Mouse (Mus musculus) MEL (cell line): ENCODE data around the gene Npas3.

Experiments
- EP300 ChIP-seq, 2 experiments: IDR thresholded peaks; 2 replicates each; pipeline ENCODE4 v1.6.1; 2011; ENCODE audit warnings: improper control_type of control experiment in 2 of 2, low read length in 2 of 2, low read depth in 1 of 2, mild to moderate bottlenecking in 1 of 2
- POLR2A ChIP-seq, 2 experiments: IDR thresholded peaks; 2 replicates each; pipeline ENCODE4 v1.6.1; 2011 to 2012; ENCODE audit warnings: low read length in 2 of 2, mild to moderate bottlenecking in 2 of 2, control low read depth in 1 of 2, improper control_type of control experiment in 1 of 2, low read depth in 1 of 2, moderate library complexity in 1 of 2; ENCODE audit not compliant: control insufficient read depth in 1 of 2, insufficient read depth in 1 of 2, poor library complexity in 1 of 2
- ZNF384 ChIP-seq: IDR thresholded peaks from 2 replicates; pipeline ENCODE4 v1.6.1; 2012; ENCODE audit warnings: low read depth, mild to moderate bottlenecking, inconsistent platforms, low read length, improper control_type of control experiment

DNA sequence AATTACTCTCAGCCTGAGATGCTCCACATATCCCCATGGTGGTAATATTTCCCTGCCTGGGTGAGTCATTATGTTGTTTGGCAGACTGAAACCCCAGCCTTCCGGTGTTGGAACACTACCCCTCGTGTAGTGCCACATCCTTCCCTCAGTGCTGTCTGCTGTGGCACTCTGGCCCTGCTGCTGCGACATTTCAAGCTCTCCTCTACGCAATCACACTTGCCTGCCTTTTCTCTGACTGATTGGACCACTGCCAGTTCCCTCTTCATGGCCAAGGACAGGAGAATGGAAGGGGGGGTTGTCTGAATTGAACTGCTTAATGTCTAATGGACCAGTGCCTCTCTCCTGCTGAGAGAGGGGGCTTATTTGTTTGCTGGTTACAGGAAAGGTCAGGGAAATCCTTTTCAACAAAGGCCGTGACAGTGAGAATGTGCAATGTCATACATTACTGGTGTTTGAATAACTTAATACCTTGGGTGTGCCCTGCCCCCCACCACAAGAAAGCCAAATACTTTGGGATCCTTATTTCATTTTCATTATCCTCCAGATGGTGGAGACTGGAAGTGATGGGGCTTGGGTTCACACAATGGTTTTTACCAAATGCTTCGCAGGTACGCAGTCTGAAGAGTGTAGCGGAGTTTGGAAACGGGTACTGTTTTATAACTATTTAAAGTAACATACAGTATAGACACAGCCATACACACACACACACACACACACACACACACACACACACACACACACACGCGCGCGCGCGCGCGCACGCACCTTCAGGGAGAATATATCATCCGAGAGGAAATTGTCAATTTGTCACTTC is 339.4 kb downstream of the Npas3 start:
- no peak for TF ChIP-seq ZNF384
- no peak for TF ChIP-seq POLR2A (IDR thresholded peaks at IDR 0.05; ENCODE audit: control insufficient read depth in 1 of 2, insufficient read depth in 1 of 2, low read depth in 1 of 2, low read length in 2 of 2, poor library complexity in 1 of 2)
- no peak for TF ChIP-seq EP300 (IDR thresholded peaks at IDR 0.05; ENCODE audit: low read depth in 1 of 2, low read length in 2 of 2)
